Mouse (Mus musculus): ENCODE results near the gene Nrxn1. TPM values are rescaled to one million over a fixed set of nuclear protein-coding genes. Genes with fewer than 3 reads are reported as not detected.

The Nrxn1 gene
- polyA plus RNA-seq, 1 experiment from 2014 or later = 40.7 TPM

- Histone ChIP-seq H3K9me3 (no peaks in the 10 kb centered on the region), H3K9ac (replicated peaks) (no peak overlapping the region), H3K4me1 (0 out of 2 replicates have a peak, but pooled peaks cover 2% of the 10 kb centered on the region), H3K36me3 (no peaks in the 10 kb centered on the region), H3K4me2 (replicated peaks) (no peak overlapping the region), H3K4me3 (no peak overlapping the region), H3K27me3 (peaks cover 9% of the 10 kb centered on the region), H3K27ac (replicated peaks) (no peak overlapping the region)
- ATAC-seq (ENCODE audit: low FRiP score, low read depth) = no peak
Observed at GRCm38 (mm10) chr17:91079096-91079495, 13.8 kb downstream of the Nrxn1 start.

GRCm38 (mm10) chr17:91074780-91075179, 18.1 kb downstream of the Nrxn1 start:
- Histone ChIP-seq H3K36me3 (no peaks in the 10 kb centered on the region), H3K4me2 (replicated peaks) (no peak overlapping the region), H3K9me3 (no peaks in the 10 kb centered on the region), H3K4me1 (no peaks in the 10 kb centered on the region), H3K9ac (replicated peaks) (no peak overlapping the region), H3K4me3 (no peak overlapping the region), H3K27ac (replicated peaks) (no peak overlapping the region), H3K27me3 (peaks cover 12% of the 10 kb centered on the region)
- 22% methylated on average over 5 of the region's 5 CpGs for WGBS
- 0 out of 2 replicates have a peak, but pooled peaks have one; percentile 57 for ATAC-seq (ENCODE audit: low FRiP score, low read depth)

GRCm38 (mm10) chr17:91033466-91033865, 59.4 kb downstream of the Nrxn1 start:
- Histone ChIP-seq H3K4me1 (no peaks in the 10 kb centered on the region), H3K27ac (replicated peaks) (no peak overlapping the region), H3K4me3 (no peak overlapping the region), H3K9me3 (no peaks in the 10 kb centered on the region), H3K9ac (replicated peaks) (no peak overlapping the region), H3K27me3 (no peaks in the 10 kb centered on the region), H3K4me2 (replicated peaks) (no peak overlapping the region), H3K36me3 (no peaks in the 10 kb centered on the region)
- WGBS = 52% methylated on average over 7 of the region's 7 CpGs
- ATAC-seq (ENCODE audit: low FRiP score, low read depth) = peak; percentile 30; the same call in 1 of the 2 replicates

- WGBS = 74% methylated on average over 2 of the region's 2 CpGs
- H3K4me2 ChIP-seq (replicated peaks) = no peak overlapping the region
- no peak overlapping the region for H3K27ac ChIP-seq (replicated peaks)
- H3K27me3 ChIP-seq = no peaks in the 10 kb centered on the region
- H3K9ac ChIP-seq (replicated peaks) = no peak overlapping the region
- no peaks in the 10 kb centered on the region for H3K4me1 ChIP-seq
- H3K36me3 ChIP-seq = no peaks in the 10 kb centered on the region
- H3K4me3 ChIP-seq = no peak overlapping the region
- ATAC-seq (ENCODE audit: low FRiP score, low read depth) = no peak
- H3K9me3 ChIP-seq = no peaks in the 10 kb centered on the region
Observed at GRCm38 (mm10) chr17:91025061-91025623, 67.7 kb downstream of the Nrxn1 start.

GRCm38 (mm10) chr17:91007385-91008089, 85.3 kb downstream of the Nrxn1 start:
- Histone ChIP-seq H3K4me2 (replicated peaks) (no peak overlapping the region), H3K4me3 (no peak overlapping the region), H3K9me3 (no peaks in the 10 kb centered on the region), H3K36me3 (no peaks in the 10 kb centered on the region), H3K27ac (replicated peaks) (no peak overlapping the region), H3K4me1 (no peaks in the 10 kb centered on the region), H3K9ac (replicated peaks) (no peak overlapping the region), H3K27me3 (no peaks in the 10 kb centered on the region)
- no peak for ATAC-seq (ENCODE audit: low FRiP score, low read depth)
- 80% methylated on average over 5 of the region's 5 CpGs for WGBS

GRCm38 (mm10) chr17:91000389-91000788, 92.5 kb downstream of the Nrxn1 start:
- Histone ChIP-seq H3K4me2 (replicated peaks) (no peak overlapping the region), H3K36me3 (no peaks in the 10 kb centered on the region), H3K4me3 (no peak overlapping the region), H3K27ac (replicated peaks) (no peak overlapping the region), H3K9me3 (no peaks in the 10 kb centered on the region), H3K4me1 (peaks cover 2% of the 10 kb centered on the region; the same call in 1 of the 2 replicates), H3K27me3 (no peaks in the 10 kb centered on the region), H3K9ac (replicated peaks) (no peak overlapping the region)
- ATAC-seq (ENCODE audit: low FRiP score, low read depth) = no peak

- Histone ChIP-seq H3K4me1 (peaks cover 3% of the 10 kb centered on the region; the same call in 1 of the 2 replicates), H3K27me3 (no peaks in the 10 kb centered on the region), H3K36me3 (no peaks in the 10 kb centered on the region), H3K9ac (replicated peaks) (no peak overlapping the region), H3K9me3 (no peaks in the 10 kb centered on the region), H3K4me2 (replicated peaks) (no peak overlapping the region), H3K27ac (replicated peaks) (no peak overlapping the region), H3K4me3 (no peak overlapping the region)
- WGBS = 64% methylated on average over 4 of the region's 4 CpGs
- ATAC-seq (ENCODE audit: low FRiP score, low read depth) = no peak
Observed at GRCm38 (mm10) chr17:90999667-91000154, 93.2 kb downstream of the Nrxn1 start.

GRCm38 (mm10) chr17:90997714-90998113, 95.2 kb downstream of the Nrxn1 start:
- Histone ChIP-seq H3K9ac (replicated peaks) (no peak overlapping the region), H3K9me3 (no peaks in the 10 kb centered on the region), H3K4me3 (no peak overlapping the region), H3K27me3 (no peaks in the 10 kb centered on the region), H3K36me3 (no peaks in the 10 kb centered on the region), H3K27ac (replicated peaks) (no peak overlapping the region), H3K4me1 (peaks cover 3% of the 10 kb centered on the region; the same call in 1 of the 2 replicates), H3K4me2 (replicated peaks) (no peak overlapping the region)
- ATAC-seq (ENCODE audit: low FRiP score, low read depth) = no peak
- WGBS = 69% methylated on average over 1 of the region's 1 CpGs

- WGBS = 7% methylated on average over 1 of the region's 1 CpGs
- peaks cover 3% of the 10 kb centered on the region; the same call in 1 of the 2 replicates for H3K4me1 ChIP-seq
- H3K36me3 ChIP-seq = no peaks in the 10 kb centered on the region
- no peaks in the 10 kb centered on the region for H3K9me3 ChIP-seq
- no peak overlapping the region for H3K27ac ChIP-seq (replicated peaks)
- H3K4me3 ChIP-seq = no peak overlapping the region
- H3K27me3 ChIP-seq = no peaks in the 10 kb centered on the region
- no peak overlapping the region for H3K4me2 ChIP-seq (replicated peaks)
- H3K9ac ChIP-seq (replicated peaks) = no peak overlapping the region
- ATAC-seq (ENCODE audit: low FRiP score, low read depth) = peak; percentile 49; the same call in 1 of the 2 replicates
Observed at GRCm38 (mm10) chr17:90995436-90995835, 97.4 kb downstream of the Nrxn1 start.

GRCm38 (mm10) chr17:90994247-90994646, 98.6 kb downstream of the Nrxn1 start:
- no peaks in the 10 kb centered on the region for H3K9me3 ChIP-seq
- peaks cover 3% of the 10 kb centered on the region; the same call in 1 of the 2 replicates for H3K4me1 ChIP-seq
- no peaks in the 10 kb centered on the region for H3K27me3 ChIP-seq
- H3K9ac ChIP-seq (replicated peaks) = no peak overlapping the region
- H3K36me3 ChIP-seq = no peaks in the 10 kb centered on the region
- 75% methylated on average over 1 of the region's 1 CpGs for WGBS
- H3K27ac ChIP-seq (replicated peaks) = no peak overlapping the region
- no peak overlapping the region for H3K4me2 ChIP-seq (replicated peaks)
- ATAC-seq (ENCODE audit: low FRiP score, low read depth) = no peak
- no peak overlapping the region for H3K4me3 ChIP-seq

- Histone ChIP-seq H3K9ac (replicated peaks) (no peak overlapping the region), H3K4me2 (replicated peaks) (no peak overlapping the region), H3K36me3 (no peaks in the 10 kb centered on the region), H3K27me3 (no peaks in the 10 kb centered on the region), H3K27ac (replicated peaks) (no peak overlapping the region), H3K4me3 (no peak overlapping the region), H3K4me1 (peaks cover 3% of the 10 kb centered on the region; the same call in 1 of the 2 replicates), H3K9me3 (no peaks in the 10 kb centered on the region)
- WGBS = 76% methylated on average over 2 of the region's 2 CpGs
- ATAC-seq (ENCODE audit: low FRiP score, low read depth) = no peak
Observed at GRCm38 (mm10) chr17:90990747-90991146, 102.1 kb downstream of the Nrxn1 start.

GRCm38 (mm10) chr17:90962904-90963531, 129.9 kb downstream of the Nrxn1 start:
- Histone ChIP-seq H3K27ac (replicated peaks) (no peak overlapping the region), H3K4me1 (no peaks in the 10 kb centered on the region), H3K9ac (replicated peaks) (no peak overlapping the region), H3K4me3 (no peak overlapping the region), H3K9me3 (no peaks in the 10 kb centered on the region), H3K4me2 (replicated peaks) (no peak overlapping the region), H3K36me3 (no peaks in the 10 kb centered on the region), H3K27me3 (no peaks in the 10 kb centered on the region)
- WGBS = 65% methylated on average over 4 of the region's 4 CpGs
- 0 out of 2 replicates have a peak, but pooled peaks have one; percentile 49 for ATAC-seq (ENCODE audit: low FRiP score, low read depth)

Data from midbrain, embryonic 12.5 days (tissue).